Mouse (Mus musculus) hindbrain, embryonic 14.5 days (tissue): ENCODE measurements around the gene Cryba1. TPM values are rescaled to one million over a fixed set of nuclear protein-coding genes. Genes with fewer than 3 reads are reported as not detected.

Experiments used
- ATAC-seq: fragments of 200-750 bp; cut with Nextera tagmentation; 2 replicates; pipeline ENCODE4 v1.8.0; 2017; ENCODE audit warnings: moderate number of reproducible peaks, mild to moderate bottlenecking, moderate TSS enrichment, moderate library complexity; ENCODE audit not compliant: low FRiP score
- DNase-seq: peaks from one replicate; pipeline ENCODE4 v3.0.0-alpha.2; 2015; ENCODE audit warnings: low spot score
- H3K27ac ChIP-seq: fragments of 300-500 bp; sonication (generic); 2 replicates; pipeline ENCODE4 v1.5.1; 2014; ENCODE audit warnings: mild to moderate bottlenecking, moderate library complexity
- H3K27me3 ChIP-seq: fragments of 300-500 bp; sonication (generic); 2 replicates; pipeline ENCODE4 v1.6.1; 2014; ENCODE audit warnings: mild to moderate bottlenecking, low read length, mixed read lengths; ENCODE audit not compliant: control insufficient read depth, insufficient read depth
- H3K36me3 ChIP-seq: fragments of 300-500 bp; sonication (generic); replicated peaks from 2 replicates; pipeline ENCODE4 v1.6.1; 2014; ENCODE audit not compliant: control insufficient read depth, insufficient read depth
- H3K4me1 ChIP-seq: fragments of 300-500 bp; sonication (generic); replicated peaks from 2 replicates; pipeline ENCODE4 v1.6.1; 2014; ENCODE audit warnings: antibody characterized with exemption, low read length, mixed read lengths; ENCODE audit not compliant: control insufficient read depth, insufficient read depth
- H3K4me2 ChIP-seq: fragments of 300-500 bp; sonication (generic); replicated peaks from 2 replicates; pipeline ENCODE4 v1.6.1; 2014; ENCODE audit warnings: mild to moderate bottlenecking, moderate library complexity
- H3K4me3 ChIP-seq: fragments of 300-500 bp; sonication (generic); replicated peaks from 2 replicates; pipeline ENCODE4 v1.5.1; 2014; ENCODE audit warnings: mild to moderate bottlenecking, low read length
- H3K9ac ChIP-seq: fragments of 300-500 bp; sonication (generic); 2 replicates; pipeline ENCODE4 v1.6.1; 2014
- H3K9me3 ChIP-seq: fragments of 300-500 bp; sonication (generic); 2 replicates; pipeline ENCODE4 v1.6.1; 2016; ENCODE audit warnings: low read length; ENCODE audit not compliant: control insufficient read depth
- WGBS: fragments of 180-500 bp; shearing (Covaris S2); extraction: QIAGEN DNeasy Blood & Tissue Kit; methylation state at CpG from one replicate; pipeline ENCODE4 v1.1.7; 2014; 5-methylcytosine and 5-hydroxymethylcytosine counted together
- polyA plus RNA-seq: library from polyadenylated mRNA; unstranded; fragments of >200 nt; fragmentation: Nextera tagmentation; extraction: Ambion mirVana; gene quantifications from 2 replicates; pipeline ENCODE4 v1.2.1, GENCODE M21; 2014

The Cryba1 gene
- polyA plus RNA-seq, 1 experiment from 2014 or later, result 0.62 TPM

DNA sequence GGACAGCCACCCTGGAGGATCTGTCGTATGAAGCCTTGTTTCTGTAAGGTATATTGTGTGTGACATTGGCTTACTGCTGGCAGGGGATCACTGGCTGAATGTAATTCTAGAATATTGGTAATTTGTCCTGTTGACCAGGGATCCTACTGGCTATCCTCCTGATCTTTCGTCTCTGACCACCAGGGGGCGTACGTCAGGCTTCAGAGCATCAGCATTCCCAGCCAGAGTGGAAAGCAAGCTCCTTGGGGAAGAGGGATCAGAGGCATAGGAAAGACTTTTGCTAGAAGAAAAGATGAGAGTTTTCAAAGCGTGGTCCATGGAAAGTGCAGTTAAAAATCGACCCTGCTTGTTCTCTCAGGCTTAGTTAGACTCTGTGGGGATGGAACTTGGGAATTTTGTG, 12.2 kb upstream of the Cryba1 start:
- H3K9ac ChIP-seq, result no peak overlapping the region
- under 1% methylated on average over 6 of the region's 6 CpGs for WGBS
- no peaks in the 10 kb centered on the region for H3K27me3 ChIP-seq
- DNase-seq (peak; percentile 88), ATAC-seq (no peak)
- no peak overlapping the region for H3K4me2 ChIP-seq
- H3K27ac ChIP-seq, result no peak overlapping the region
- no peak overlapping the region for H3K4me3 ChIP-seq
- H3K4me1 ChIP-seq, result no peaks in the 10 kb centered on the region
- H3K9me3 ChIP-seq, result no peaks in the 10 kb centered on the region
- no peaks in the 10 kb centered on the region for H3K36me3 ChIP-seq

DNA sequence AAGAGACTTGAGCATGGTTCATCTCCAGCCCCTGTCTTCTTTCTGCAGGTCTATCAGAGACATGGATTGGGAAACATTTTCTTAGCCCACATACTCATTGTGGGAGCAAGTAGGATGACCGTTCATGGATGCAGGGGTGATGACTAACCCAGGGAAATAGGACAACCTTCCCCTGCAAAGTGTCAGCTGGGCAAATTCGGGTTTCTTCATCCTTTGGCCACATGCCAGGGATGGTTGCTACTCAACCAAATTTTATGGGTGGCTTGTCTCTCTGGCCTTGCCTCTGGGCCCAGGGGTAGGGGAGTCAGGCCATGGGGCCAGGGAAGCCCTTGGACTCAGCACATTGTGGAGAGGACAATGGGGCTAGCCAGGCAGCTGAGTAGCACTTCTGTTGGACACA, 3.5 kb upstream of the Cryba1 start:
- H3K4me3 ChIP-seq, result no peak overlapping the region
- ATAC-seq, result no peak
- 0 out of 2 replicates have a peak, but pooled peaks cover 8% of the 10 kb centered on the region for H3K4me1 ChIP-seq
- no peak for DNase-seq
- H3K9ac ChIP-seq, result no peak overlapping the region
- H3K36me3 ChIP-seq, result no peaks in the 10 kb centered on the region
- no peak overlapping the region for H3K27ac ChIP-seq
- 48% methylated on average over 2 of the region's 2 CpGs for WGBS
- no peaks in the 10 kb centered on the region for H3K9me3 ChIP-seq
- H3K27me3 ChIP-seq, result no peaks in the 10 kb centered on the region
- no peak overlapping the region for H3K4me2 ChIP-seq

GRCm38 (mm10) chr11:77724766-77725165, 317 bp downstream of the Cryba1 start:
- H3K4me3 ChIP-seq, result no peak overlapping the region
- no peak overlapping the region for H3K27ac ChIP-seq
- no peak overlapping the region for H3K9ac ChIP-seq
- H3K4me1 ChIP-seq, result 0 out of 2 replicates have a peak, but pooled peaks cover 8% of the 10 kb centered on the region
- WGBS, result 76% methylated on average over 7 of the region's 7 CpGs
- no peaks in the 10 kb centered on the region for H3K27me3 ChIP-seq
- H3K36me3 ChIP-seq, result no peaks in the 10 kb centered on the region
- ATAC-seq, result no peak
- H3K4me2 ChIP-seq, result no peak overlapping the region
- no peaks in the 10 kb centered on the region for H3K9me3 ChIP-seq
- no peak for DNase-seq

DNA sequence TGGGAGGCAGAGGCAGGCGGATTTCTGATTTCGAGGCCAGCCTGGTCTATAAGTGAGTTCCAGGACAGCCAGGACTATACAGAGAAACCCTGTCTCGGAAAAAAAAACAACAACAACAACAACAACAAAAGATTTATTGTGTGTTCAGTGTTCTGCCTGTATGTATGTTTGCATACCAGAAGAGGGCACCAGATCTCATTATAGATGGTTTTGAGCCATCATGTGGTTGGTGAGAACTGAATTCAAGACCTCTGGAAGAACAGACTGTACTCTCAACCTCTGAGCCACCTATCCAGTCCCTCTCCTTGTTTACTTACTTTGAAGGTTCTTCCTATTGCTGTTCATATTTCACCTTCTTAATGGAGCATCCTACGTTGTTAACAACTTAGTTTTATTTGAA, 3.7 kb downstream of the Cryba1 start:
- no peak for ATAC-seq
- 91% methylated on average over 4 of the region's 4 CpGs for WGBS
- no peaks in the 10 kb centered on the region for H3K36me3 ChIP-seq

DNA sequence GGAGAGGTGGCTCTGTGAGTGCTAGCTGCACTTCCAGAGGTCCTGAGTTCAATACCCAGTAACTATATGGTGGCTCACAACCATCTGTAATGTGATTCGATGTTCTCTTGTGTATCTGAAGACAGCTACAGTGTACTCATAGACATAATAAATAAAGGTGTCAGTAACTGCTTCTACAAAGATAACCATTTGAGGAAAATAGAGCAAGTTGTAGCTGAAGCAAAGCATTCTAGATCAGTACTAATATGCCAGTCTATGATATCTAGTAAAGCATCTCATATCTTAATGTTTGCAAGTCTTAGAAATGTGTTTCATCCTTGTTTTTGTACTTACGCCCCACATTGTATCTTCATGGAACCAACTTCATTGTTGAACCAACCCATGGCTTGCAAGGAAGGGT, 6.0 kb downstream of the Cryba1 start:
- H3K9ac ChIP-seq, result no peak overlapping the region
- DNase-seq (no peak), ATAC-seq (no peak)
- no peak overlapping the region for H3K4me2 ChIP-seq
- H3K4me1 ChIP-seq, result no peaks in the 10 kb centered on the region
- 97% methylated on average over 2 of the region's 2 CpGs for WGBS
- no peaks in the 10 kb centered on the region for H3K36me3 ChIP-seq
- H3K27me3 ChIP-seq, result no peaks in the 10 kb centered on the region
- H3K4me3 ChIP-seq, result no peak overlapping the region
- H3K27ac ChIP-seq, result no peak overlapping the region
- no peaks in the 10 kb centered on the region for H3K9me3 ChIP-seq

More for the DNA sequence above, 3.7 kb downstream of the Cryba1 start:
- H3K4me3 ChIP-seq, result no peak overlapping the region
- H3K27ac ChIP-seq, result no peak overlapping the region
- H3K9me3 ChIP-seq, result no peaks in the 10 kb centered on the region
- H3K27me3 ChIP-seq, result no peaks in the 10 kb centered on the region
- no peak overlapping the region for H3K9ac ChIP-seq
- H3K4me2 ChIP-seq, result no peak overlapping the region
- H3K4me1 ChIP-seq, result 0 out of 2 replicates have a peak, but pooled peaks cover 5% of the 10 kb centered on the region
- DNase-seq, result no peak

DNA sequence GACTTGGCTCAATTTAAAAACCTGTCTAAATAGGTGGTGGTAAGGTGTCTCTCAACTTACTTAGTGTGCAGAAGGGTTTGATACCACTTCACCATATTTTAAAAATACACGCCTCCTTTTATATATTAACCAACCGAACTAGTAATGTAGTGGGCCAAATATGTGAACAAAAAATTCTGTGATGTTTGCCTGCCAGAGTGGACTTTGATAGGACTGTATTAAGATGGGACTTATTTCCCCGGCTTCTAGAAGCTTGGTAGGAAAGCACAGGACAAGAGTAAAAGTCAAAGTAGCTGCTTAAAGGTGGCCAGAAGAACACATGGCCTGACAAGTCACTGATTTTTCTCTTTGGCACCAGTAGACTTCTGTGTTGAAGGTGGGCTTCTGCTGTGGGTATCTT, 11.3 kb downstream of the Cryba1 start:
- no peak for ATAC-seq
- WGBS, result 95% methylated on average over 3 of the region's 3 CpGs
- no peak overlapping the region for H3K4me3 ChIP-seq
- no peaks in the 10 kb centered on the region for H3K9me3 ChIP-seq
- H3K27ac ChIP-seq, result no peak overlapping the region
- H3K9ac ChIP-seq, result no peak overlapping the region
- peaks cover 6% of the 10 kb centered on the region; the same call in 1 of the 2 replicates for H3K36me3 ChIP-seq
- no peak overlapping the region for H3K4me2 ChIP-seq
- DNase-seq, result no peak
- H3K27me3 ChIP-seq, result no peaks in the 10 kb centered on the region
- H3K4me1 ChIP-seq, result no peaks in the 10 kb centered on the region

GRCm38 (mm10) chr11:77709039-77709438, 16.0 kb downstream of the Cryba1 start:
- ATAC-seq, result no peak
- Histone ChIP-seq H3K4me1 (no peaks in the 10 kb centered on the region), H3K4me2 (no peak overlapping the region), H3K36me3 (peaks cover 12% of the 10 kb centered on the region; the same call in 1 of the 2 replicates), H3K9ac (no peak overlapping the region), H3K27ac (no peak overlapping the region), H3K4me3 (no peak overlapping the region), H3K9me3 (no peaks in the 10 kb centered on the region), H3K27me3 (no peaks in the 10 kb centered on the region)
- no peak for DNase-seq
- WGBS, result 87% methylated on average over 3 of the region's 3 CpGs

GRCm38 (mm10) chr11:77705920-77706319, 19.2 kb downstream of the Cryba1 start:
- Histone ChIP-seq H3K36me3 (peaks cover 14% of the 10 kb centered on the region; the same call in 1 of the 2 replicates), H3K27ac (no peak overlapping the region), H3K27me3 (no peaks in the 10 kb centered on the region), H3K4me3 (no peak overlapping the region), H3K9ac (no peak overlapping the region), H3K4me2 (no peak overlapping the region), H3K9me3 (no peaks in the 10 kb centered on the region), H3K4me1 (no peaks in the 10 kb centered on the region)
- DNase-seq (no peak), ATAC-seq (no peak)
- WGBS, result 92% methylated on average over 3 of the region's 3 CpGs

GRCm38 (mm10) chr11:77697232-77697631, 27.9 kb downstream of the Cryba1 start:
- Histone ChIP-seq H3K36me3 (peaks cover 50% of the 10 kb centered on the region), H3K9ac (no peak overlapping the region), H3K27me3 (no peaks in the 10 kb centered on the region), H3K4me2 (no peak overlapping the region), H3K27ac (no peak overlapping the region), H3K9me3 (no peaks in the 10 kb centered on the region), H3K4me3 (no peak overlapping the region), H3K4me1 (no peaks in the 10 kb centered on the region; the same call in 1 of the 2 replicates)
- no peak for DNase-seq
- ATAC-seq, result no peak
- WGBS, result 69% methylated on average over 2 of the region's 2 CpGs

- DNase-seq (no peak), ATAC-seq (no peak)
- Histone ChIP-seq H3K27me3 (no peaks in the 10 kb centered on the region), H3K4me3 (no peak overlapping the region), H3K9me3 (no peaks in the 10 kb centered on the region), H3K4me2 (no peak overlapping the region), H3K9ac (no peak overlapping the region), H3K27ac (no peak overlapping the region), H3K4me1 (peaks cover 9% of the 10 kb centered on the region), H3K36me3 (peaks cover 52% of the 10 kb centered on the region)
- 99% methylated on average over 3 of the region's 3 CpGs for WGBS
These were observed 32.1 kb downstream of the Cryba1 start for GRCm38 (mm10) chr11:77693026-77693425.
